Mouse (Mus musculus) embryo, embryonic 11 days (tissue): Measurements from ENCODE around the gene Mrvi1.

Experiments
- DNase-seq: peaks from one replicate; pipeline ENCODE4 v3.0.0-alpha.2; 2015

Gene Mrvi1

DNA sequence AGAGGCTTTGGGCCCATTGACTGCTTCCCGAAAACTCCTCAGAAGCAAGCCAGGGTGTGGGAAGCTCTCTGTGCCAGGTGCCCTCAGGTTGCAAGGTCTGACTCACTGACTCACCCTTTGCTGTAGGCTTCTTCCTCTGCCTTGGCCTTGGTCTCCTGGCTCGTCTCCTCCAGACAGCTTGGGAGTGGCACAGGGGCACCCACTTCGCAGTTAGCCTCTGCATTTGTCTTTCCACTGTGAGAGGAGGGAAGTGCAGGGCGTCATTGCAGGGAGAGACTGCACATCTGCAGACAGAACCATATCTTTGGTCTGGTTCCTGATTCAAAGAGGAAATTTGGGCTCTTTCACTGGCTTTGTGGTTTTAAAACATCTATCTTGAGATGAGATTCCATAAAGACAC lies 104.2 kb downstream of the Mrvi1 start:
- DNase-seq, result no peak

DNA sequence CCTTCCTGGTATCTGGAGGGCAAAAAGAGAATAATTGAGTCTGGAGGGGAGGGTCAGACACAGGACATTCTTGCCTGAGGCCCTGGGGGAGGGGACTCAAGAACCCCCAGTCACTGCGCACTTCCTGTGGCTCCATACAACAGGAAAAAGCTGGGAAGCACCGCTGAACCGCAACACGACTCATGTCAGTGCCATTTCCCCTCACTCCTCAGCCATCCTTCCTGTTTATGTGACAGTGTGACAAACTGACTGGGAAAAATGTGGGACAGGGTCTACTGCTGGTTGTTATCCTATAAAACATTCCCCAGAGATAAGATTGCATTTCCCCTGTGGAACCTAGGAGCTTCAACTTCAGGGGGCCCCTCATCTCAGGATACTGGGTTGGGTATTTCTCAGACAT lies 105.3 kb downstream of the Mrvi1 start:
- DNase-seq, result no peak

DNA sequence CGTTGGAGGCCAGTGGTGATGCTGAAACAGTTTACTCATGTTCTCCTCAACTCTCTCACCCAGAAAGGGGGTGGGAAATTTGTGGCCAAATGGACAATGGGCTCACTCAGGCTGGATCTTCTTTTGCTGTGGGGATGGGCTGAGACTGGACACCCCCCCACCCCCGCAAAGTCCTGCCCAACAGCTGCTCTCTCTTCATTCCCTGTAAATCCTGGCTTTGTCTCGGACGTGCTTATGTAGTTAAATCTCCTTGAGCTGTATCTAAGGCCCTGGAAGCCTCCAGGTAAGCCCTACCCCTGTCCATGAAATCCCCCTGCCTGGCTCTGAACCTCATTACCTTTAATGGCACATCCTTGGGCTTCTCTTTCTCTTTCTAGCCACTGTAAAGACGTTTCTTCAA lies 113.5 kb downstream of the Mrvi1 start:
- DNase-seq, result no peak

DNA sequence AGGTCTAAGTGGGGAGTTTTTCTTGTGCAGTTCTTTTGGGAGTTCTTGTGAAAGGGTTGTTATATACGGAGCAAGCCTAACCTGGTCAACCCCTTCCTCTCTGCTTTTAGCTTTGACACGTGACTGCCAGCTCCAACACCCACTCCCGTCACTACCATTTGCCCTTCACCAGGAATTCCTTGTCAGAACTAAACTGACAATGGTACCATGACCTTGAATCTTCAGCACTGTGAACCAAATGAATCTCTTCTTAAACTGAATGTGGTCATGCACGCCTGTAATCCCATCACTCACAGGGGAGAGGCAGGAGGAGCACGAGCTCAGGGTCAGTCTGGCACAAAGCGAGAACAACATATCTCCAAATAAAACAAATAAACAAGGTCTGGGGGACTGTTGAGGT lies 115.1 kb downstream of the Mrvi1 start:
- no peak for DNase-seq

DNA sequence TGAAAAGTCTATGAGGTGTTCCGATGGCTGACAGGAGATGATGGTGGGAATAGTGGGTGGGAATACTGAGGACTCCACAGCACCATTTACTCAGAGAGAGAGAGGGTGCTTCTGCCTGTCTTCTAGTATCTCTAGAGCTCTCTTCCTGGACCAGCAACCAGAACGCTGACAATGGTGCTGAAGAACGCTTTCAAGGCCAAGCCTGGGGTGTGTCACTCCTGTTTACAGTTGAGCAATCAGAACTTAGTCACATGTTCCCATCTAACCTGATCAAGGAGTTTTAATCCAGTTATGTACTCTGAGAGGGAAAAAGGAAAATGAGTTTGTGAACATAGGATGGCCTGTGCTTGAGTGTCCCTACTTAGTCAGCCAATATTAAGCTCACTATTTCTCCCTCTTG lies 116.2 kb downstream of the Mrvi1 start:
- no peak for DNase-seq

DNA sequence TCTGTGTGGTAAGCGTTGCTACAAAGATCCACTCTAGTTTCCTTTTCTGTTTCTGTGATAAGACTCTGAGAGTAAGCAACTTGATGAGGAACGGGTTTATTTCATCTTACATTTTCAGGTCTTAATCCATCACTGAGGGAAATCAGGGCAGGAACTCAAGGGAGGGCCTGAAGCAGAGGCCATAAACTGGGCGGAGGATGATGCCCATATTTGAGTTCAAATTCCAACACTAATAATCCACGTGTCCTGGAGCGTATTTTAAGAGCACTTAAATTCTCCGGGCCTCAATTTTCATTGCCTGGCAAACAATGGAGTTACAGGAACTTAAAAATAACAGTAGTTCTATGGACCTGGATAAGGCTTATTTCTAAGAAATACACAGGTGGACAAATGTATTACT lies 116.7 kb downstream of the Mrvi1 start:
- no peak for DNase-seq

DNA sequence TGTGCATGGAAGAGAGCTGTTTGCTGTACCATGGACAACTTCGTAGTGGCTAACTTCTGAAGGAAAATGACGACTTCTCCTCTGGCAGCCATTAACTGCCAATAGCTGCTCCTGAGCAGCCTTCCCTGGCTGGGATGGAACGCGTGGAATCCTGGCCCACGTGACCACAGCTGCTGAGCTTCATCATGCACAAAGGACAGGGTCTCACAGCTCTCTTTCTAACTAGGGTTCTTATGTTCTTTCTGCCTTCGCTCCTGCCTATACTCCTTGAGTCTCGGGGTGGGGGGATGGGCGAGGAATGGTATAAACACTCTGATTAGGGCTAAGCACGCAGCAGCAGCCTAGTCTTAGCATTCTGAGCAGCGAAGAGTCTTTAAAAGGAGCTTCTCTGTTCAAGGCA lies 117.2 kb downstream of the Mrvi1 start:
- peak; percentile 51 for DNase-seq

DNA sequence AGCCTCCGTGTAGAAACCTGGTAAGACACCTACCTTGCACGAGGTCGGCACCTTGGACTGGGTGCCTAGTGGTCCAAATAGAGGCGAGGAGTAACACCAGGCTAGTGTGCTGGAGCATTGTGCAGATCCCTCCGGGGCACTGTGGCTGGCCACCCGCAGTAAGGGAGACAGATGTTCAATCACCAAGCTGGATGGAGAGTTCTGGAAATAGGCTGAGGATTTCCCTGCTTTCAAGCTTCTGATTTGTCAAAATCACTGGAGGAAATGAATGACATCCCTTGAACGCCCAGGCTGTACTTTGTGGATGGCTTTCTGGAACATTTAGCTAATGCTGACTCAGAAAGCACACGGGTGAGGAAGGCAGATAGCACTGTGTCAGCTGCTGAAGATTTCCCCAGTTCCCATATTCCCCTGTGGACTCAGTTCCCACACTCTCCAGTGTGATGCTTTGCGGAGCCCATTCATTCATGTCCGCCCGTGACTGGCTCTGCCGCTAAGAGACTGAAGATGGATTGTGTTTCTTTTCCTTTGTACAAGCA lies 119.4 kb downstream of the Mrvi1 start, which contains the start of gene Lyve1:
Lyve1 (minus strand) TSS at position 489 of the 539 bp plus-strand sequence.
- no peak for DNase-seq

DNA sequence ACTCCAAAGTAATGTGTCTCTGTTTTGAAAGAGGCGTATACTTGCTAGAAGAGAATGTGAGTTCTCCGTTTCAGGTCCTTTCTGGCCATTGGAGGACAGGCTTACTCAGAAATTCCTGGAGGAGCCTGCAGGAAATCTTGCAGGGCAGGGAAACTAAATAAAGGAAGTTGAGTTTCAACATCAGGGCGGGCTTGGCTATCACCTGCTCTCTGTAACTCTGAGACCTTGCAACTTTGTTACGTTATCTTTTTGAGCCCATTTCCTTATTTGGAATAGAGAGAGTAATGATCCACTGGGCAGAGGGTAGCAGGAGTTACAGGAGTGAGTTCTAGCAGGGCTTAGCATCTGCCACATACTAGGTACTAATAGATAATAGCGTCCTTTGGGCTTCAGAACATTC lies 122.1 kb downstream of the Mrvi1 start:
- DNase-seq, result no peak

DNA sequence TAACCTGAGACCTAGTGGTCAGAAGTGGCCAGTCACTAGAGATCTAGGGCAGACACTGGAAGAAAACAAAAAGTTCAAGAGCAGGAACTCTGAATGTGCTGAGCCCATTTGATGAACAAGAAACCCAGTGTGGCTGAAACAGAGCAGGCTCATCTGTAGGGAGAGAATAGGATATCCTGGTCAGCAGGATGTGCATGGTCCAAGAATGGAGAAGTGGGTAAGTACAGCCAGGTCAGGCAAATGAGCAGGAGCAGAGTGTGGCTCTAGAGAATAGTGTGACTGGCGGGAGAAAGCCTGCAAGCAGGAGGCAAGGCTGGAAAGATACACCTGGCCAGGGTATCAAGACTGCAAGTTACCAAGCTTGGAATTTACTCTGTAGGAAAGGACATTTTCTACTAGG lies 126.7 kb downstream of the Mrvi1 start:
- DNase-seq, result no peak

DNA sequence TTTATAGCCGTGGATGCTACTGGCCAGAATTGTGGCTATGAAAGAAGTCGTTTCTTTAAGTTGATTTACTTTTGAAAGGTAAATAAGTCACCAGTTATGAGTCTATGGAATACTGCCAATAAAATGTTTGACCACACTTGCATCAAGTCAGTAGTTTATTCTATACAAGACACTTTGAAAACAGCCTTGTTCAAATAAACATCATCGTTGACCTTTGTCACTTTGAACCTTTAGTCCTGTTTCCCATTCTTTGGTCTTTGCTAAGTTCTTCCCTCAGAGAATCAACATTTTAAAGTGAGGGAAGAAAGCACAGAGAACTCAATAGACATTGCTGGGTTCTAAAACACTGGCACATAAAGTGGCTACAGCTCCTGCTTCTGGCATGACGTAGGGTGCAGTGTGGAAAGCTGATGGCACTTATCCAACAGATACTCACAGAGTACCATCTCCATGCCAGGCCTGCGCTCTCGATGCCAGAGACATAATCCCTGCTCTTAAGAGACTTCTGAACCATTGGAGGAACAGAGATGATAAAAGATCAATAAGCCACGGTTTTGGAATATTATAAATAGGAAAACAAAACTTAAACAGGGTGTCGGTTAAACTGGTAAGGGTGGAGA lies 127.2 kb downstream of the Mrvi1 start:
- DNase-seq, result no peak

DNA sequence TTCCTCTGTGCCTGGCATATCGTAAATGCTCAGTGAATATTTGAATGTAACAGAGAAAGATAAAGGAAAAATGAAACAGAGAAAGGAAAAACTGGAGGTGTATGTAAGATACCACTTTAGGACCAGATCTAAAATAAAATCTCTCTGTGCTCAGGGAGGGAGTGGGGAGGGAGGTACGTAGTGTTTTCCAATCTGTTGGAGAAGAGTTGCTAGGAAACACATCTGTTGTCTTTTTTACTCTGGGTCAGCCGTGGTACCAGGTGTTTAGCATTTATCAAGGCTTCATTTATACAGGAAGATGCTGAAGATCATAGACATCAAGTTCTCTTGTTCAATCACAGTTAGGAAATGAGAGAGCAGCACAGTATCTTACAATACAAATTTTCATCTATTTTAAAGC lies 127.7 kb downstream of the Mrvi1 start:
- no peak for DNase-seq

DNA sequence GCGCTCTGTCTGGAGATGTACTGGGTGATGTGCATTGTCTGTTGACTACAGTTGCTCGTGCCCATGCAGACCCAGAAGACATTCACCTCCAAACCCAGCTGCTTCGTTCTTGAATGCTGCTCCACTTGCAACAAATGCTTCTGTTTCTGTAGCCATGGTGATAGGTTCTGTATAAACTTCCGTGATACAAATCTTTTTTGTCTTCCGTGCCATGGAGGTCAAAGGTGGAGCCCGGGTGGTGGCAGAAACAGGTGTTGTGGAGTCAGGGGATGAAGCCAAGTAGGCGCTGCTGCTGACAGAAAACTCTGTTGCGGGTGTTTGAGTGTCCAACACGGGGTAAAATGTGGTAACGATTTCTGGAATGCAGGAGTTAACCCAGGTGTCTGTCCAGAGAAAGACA lies 128.7 kb downstream of the Mrvi1 start:
- DNase-seq, result no peak

DNA sequence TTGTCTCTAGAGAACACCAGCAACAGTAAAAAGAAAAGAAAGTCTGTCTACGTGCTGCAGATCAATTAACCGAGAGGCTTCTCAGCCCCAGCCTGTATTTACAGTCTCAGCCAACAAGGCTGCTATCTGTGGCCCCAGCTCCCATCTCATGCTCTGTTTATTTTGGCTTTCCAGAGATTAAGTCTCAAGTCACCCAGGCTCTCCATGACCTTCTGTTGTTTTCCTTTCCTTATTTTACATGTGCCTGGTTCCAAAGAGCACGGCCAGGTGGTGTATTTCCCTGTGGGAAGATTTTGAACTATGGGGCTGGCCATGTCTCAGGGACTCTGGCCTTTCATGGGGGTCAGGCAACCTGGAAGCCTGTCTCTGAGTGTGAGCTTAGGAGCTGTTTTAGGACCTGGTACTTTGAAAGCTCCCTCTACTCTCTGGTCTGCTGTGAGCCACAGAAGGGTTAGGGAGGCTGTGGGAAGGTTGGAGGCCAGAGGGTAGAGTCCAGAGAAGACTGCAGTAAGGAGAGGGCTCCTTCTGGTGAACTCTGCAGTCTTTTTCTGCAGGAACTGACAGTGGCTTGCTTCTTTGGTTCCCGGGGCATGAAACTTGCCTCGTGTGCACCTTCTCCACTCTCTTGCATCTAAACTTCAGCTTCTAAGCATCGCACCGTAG lies 130.6 kb downstream of the Mrvi1 start:
- no peak for DNase-seq

DNA sequence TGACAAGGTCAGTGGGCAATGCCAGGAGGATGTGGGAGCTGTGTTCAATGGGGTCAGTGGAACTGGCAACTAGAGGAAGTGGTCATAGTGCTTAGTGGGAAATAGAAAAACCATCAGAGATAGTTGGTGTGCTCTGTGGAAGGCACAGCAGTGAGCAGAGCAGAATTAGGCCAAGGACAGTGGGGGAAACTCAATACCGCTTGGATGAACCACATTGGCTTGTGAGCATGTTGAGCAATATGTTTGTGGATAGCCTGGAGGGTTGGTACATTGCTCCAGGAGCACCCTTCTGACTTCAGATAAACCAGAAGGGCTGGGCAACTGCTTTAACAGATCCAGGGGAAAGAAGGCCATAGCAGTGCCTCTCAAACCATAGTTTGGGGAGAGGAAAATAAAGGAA lies 133.9 kb downstream of the Mrvi1 start:
- DNase-seq, result no peak

DNA sequence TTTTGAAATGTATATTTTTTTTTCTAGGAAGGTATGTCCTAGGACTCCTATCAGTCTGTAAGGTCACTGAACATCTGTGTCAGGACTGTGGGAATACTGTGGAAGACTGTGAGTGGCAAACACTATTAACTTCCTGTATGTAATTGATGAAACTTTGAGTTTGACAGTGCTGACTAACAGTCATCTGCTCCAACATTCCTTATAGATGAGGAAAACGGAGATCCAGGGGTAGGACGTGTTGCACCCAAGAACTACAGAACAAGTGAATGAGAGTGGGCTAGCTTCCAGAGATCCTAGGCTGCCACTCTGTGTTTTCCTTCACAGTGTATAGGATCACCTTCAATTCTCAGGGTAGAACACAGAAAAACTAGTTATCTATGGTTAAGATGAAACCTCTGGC lies 134.9 kb downstream of the Mrvi1 start:
- DNase-seq, result no peak

DNA sequence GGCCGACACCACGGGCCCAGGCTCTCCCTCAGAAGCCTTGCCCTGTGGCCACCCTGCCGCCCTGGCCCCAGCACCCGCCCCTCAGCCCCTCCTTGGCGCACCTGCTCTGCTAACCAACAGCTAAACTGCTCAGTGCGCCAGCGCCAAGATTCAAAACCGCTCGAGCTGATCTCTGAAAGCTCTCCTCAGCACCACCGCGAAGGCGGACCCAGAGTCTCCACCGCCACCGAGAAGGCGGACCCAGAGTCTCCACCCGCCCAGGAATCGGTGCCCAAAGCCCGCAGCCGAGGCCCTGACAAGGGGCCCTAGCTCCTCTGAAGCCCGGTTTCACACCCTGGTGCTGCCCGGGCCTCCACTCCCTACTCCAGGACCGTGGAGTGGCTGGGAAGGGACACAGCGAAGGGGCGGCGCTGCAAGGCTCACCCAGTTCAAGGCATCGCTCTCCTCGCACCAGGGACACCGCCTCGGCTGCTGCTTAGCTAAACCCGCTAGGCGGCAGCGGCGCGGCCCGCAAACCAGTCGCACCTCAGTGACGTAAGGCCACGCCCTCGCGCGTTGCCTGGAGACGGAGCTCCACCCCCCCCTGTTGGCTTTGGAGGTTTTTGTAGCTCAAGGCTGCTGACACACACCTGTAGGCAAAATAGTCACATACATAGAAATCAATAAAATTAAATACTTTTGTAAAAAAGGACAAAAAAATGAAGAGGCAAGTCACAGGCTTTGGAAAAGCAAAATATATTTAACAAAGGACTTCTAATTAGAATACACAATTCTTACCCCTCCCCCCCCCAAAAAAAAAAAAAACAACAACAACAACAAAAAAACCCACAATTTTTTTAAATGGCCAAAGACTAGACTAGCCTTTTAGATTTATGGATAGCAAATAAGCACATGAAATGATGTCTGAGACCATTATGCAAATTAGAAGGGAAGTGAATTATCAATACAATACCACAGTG lies 138.1 kb downstream of the Mrvi1 start, which contains the start of gene Rnf141:
Rnf141 (minus strand) TSS at position 542 of the 959 bp plus-strand sequence.
- DNase-seq, result peak; percentile 97

DNA sequence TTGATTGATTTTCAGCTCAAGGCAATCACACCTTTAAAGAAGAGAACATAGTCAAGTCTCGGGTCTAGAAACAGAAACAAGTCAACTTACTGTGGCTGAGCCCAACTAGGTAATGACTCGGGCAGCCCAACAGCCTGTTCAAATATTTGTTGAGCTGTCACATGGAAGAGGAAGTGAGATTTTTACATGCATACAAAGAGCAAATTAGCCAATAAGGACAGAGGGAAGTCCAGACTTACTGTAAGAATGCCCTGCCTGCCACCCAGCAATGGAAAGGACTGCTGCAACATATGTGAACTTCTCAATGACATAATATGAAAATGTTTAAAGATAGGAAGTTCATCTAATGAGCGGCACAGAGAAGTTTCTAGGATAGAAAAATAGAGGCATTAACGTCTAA lies 141.9 kb downstream of the Mrvi1 start:
- DNase-seq, result no peak

DNA sequence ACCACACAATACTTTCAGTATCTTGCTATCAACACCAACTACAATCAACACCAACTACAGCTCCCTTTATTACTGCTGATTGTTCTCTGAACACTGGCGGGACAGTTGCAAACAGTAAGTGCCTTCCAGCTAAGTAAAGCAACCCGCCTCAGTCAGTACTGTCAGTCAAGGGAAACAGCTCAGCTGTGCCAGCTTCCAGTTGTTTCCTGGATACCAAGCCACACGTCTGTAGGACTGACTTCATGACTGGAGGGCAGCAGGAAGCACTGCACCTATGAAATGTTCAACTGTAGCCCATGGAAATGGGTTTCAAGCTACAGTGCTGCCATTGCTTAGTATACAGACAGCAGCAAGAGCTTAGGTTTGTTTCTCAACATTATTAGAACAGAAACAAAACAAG lies 147.7 kb downstream of the Mrvi1 start:
- DNase-seq, result no peak

DNA sequence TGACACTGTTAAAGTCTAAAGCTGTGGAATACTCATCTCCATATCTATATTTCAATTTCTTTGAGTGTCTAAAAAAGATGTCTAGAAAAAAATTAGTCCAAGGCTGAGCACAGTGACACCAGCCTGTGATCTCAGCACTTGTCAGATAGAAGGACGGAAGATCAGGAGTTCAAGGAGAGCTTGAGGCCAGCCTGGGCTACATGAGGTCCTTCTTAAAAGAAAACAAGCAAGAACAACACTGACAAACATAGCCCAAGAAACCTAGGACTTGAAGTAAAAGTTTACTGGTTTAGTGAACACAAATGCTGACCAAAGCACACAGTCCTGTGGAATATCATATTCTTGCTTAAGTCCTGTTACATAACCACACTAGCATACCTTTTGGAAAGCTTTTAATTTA lies 148.2 kb downstream of the Mrvi1 start:
- no peak for DNase-seq

DNA sequence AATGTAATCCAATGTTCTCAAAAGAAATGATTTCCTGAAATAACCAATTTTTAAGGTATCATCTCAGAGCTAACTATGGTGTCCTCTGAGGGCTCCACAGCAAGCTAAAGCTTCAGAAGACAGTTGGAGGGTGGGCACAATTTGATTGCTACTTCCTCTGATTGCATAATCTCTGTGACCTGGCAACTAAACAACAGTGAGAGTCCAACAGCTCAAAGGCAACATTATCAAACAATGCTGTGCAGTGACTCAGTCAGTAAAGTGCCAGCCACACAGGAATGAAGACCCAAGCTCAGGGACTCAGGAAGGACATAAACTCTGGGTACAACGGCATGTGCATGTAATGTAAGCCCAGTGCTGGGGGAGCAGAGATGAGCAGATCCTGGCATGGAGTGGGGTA lies 149.2 kb downstream of the Mrvi1 start:
- no peak for DNase-seq

DNA sequence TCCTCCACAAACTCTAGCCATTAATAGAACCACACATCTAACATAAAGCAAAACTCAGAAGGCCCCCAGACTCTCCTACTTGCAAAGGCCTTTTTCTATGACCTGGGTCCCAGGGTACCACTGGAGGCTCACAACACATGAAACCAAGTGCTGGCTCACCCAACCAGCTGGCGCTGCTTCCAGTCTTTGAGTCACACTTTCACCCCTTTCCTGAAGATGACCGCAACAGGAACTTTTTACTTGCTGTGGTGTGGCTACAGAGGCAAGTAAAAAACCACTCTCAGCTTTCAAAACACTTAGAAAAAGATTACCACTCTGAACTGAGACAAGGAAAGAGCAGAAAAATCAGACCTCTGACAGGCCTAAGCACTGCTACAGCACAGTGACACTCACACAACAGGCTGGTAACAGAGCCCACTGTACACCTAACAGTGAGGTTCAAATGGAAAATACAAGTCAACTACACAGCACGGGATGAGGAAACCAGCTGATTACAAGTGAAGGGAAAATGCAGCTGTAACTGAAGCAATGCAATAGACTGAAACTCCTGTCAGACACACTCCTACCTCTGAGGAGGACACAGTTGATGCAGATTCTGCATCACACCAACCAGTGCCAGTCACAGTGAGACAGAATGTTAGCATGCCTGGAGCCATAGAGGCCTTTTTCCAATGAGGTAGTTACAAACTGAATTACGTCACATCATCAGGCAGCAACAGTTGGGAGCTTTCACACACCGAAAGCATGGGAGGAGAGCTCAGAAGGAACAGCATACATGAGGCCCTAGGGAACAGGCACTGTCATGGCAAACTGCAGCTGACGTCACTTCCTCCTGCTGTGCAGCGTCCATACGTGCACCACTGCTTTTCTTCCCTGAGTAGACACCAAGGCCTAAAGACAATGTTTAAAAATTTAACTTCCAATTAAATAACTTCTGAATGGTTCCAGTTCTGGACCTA lies 158.0 kb downstream of the Mrvi1 start:
- DNase-seq, result no peak
